Mouse (Mus musculus) urinary bladder, postnatal 25 days (tissue): ENCODE results near the gene Ccdc180.

ENCODE experiments used
- DNase-seq: peaks from one replicate; pipeline ENCODE4 v3.0.0; 2022; ENCODE audit warnings: low spot score

The Ccdc180 gene

GRCm38 (mm10) chr4:45971806-45972447, 81.8 kb downstream of the Ccdc180 start:
- DNase-seq: peak; percentile 100

GRCm38 (mm10) chr4:45972448-45972854, 82.3 kb downstream of the Ccdc180 start:
- DNase-seq: peak; percentile 40

DNA sequence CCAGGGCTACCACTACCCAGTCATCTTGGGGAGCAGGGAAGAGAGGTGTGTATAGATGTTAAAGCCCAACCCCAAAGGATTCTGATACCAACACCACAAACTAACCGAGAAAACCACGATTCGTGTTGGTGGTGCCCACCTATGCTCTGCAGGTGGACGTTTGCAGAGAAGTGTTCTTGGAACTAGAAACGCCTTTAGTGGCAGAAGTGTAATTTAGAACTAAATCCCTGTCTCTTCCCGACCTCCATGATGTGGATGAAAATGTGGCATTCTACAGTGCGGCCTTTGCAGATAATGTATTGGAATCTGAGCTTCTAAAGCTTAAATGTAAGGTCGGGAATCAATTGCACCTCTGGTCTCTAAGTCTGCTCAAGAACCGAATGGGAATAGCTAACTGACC, 82.8 kb downstream of the Ccdc180 start:
- DNase-seq: no peak

DNA sequence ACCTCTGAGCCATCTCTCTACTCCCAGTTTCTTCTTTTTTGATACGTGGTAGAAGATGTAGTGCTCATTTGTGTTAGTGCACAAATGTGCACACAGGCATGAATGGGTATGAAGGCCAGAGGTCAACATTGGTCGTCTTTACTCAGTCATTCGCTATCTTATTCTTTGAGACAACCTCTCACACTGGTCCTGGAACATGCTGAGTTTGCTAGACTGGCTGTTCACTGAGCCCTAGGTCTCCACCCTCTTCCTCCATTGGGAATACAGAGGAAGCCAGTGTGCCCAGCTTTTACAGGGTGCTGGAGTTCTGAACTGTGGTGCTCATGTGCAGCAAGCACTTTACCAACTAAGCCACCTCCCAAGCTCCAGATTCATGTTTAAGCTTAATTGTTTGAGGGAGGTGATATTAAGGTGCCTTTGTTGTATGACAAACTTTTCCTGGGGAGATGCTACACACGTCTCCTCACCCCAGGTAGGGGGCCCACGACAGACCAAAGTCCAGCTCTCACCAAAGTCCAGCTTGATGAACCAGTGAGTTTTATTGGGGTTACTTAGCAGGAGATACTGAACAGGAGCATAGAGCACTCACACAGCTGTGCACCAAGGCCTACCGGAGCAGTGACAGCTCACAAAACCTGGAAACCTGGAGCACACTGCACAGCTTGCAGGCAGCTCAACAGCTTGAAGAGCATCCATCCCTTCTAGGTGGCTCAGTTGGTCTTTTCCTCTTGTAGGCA, 87.0 kb downstream of the Ccdc180 start:
- DNase-seq: no peak

GRCm38 (mm10) chr4:45979916-45980315, 89.8 kb downstream of the Ccdc180 start:
- no peak for DNase-seq

DNA sequence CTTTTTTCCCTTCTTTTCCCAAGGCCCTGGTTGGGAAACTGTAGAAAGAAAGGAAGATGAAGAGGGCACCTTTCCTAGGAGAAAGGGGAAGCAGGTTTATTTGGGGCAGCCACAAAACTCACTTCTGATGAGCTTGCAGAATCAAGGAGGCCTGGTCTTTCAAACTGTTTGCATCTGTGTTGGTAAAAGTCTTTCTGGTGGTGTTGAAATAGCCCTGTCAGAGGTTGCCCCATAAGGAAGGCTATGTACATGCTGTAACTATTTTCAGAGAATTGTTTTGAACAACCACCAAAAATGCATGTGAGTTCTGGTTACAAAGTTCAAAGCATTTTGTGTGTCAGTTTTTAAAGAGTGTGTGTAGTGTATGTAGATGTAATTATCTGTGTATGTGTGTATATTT, 91.0 kb downstream of the Ccdc180 start:
- DNase-seq: no peak

DNA sequence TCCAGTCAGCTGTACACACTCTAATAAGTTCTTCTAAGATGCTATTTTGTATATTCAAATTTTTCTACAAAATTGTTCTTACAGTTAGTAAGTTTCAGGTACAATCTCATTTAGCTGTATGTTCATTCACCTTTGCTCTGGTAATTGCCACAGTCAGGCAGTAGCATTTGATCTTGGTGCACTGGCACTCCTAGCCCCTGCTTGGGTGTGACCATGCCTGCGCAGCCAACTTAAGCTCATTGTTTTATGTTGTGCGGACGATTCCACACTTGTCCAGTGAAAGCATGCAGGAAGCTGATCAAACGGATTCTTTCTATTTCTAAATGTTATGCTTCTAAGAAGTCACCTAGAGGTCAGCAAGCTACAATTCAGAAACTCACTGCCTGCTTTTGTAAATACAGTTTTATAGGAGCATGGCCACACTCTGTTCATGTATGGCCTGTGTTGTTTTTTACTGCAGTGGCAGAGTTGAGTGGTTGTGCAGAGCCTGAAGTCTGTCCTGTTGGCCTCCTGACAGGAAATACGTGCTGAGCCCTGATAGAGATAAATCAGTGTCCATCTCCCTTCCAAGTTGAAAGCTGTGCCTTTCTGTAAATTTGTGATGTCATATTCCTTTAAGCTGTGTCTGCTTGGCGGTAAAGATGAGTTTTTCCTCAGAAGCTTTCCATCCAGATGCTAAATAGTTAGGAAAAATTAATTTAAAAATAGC, 100.5 kb downstream of the Ccdc180 start:
- DNase-seq: no peak

- no peak for DNase-seq
Observed at GRCm38 (mm10) chr4:45998536-45998935, 108.4 kb downstream of the Ccdc180 start.
